Mouse (Mus musculus): Measurements from ENCODE around the gene Abhd10.

The Abhd10 gene

GRCm38 (mm10) chr16:45724742-45725102 lies 18.0 kb downstream of the Abhd10 start:
- peak; percentile 92 for DNase-seq (ENCODE audit: low spot score)

DNA sequence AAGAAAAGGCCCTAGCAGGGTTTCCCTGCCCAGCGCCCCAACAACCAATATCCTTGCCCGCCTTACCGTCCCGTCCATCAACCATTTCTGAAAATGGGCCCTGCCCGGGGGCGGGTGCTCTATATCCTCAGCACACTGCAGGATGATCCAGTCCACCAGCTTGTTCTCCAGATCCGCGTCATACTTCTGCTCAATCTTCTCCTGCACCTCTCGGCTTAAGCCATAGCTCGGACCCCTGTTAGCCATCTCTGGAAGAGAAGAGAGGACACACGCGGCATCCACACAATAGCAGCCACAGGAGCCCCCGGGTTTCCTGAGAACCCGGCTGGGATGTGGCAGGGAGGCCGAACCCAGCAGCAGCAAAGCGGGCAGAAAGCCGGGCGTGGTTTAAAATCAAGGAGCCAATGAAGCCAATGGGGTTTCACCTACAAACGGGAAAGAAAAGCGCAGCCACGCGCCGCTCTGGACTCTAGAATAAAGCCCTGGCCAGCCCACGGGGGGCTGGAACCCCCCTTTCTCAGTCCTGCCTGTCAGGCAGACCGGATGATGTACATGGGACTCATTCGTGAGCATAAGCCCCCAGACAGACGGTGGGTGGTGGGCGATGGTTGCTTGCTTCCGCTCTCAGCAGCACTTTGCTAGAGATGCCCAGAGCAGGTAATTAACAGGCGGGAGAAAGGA lies 18.6 kb downstream of the Abhd10 start, which contains the start of gene Tagln3:
Gene Tagln3 (minus strand): TSS at position 548 of the 681 bp plus-strand sequence.
- DNase-seq (ENCODE audit: low spot score): peak; percentile 87

- peak; percentile 53 for DNase-seq (ENCODE audit: low spot score)
These were observed 19.4 kb downstream of the Abhd10 start for GRCm38 (mm10) chr16:45723172-45723901.

- DNase-seq (ENCODE audit: low spot score): no peak
These were observed 20.2 kb downstream of the Abhd10 start for GRCm38 (mm10) chr16:45722460-45722951.

- DNase-seq (ENCODE audit: low spot score): no peak
These were observed 22.6 kb downstream of the Abhd10 start for GRCm38 (mm10) chr16:45720022-45720630.

DNA sequence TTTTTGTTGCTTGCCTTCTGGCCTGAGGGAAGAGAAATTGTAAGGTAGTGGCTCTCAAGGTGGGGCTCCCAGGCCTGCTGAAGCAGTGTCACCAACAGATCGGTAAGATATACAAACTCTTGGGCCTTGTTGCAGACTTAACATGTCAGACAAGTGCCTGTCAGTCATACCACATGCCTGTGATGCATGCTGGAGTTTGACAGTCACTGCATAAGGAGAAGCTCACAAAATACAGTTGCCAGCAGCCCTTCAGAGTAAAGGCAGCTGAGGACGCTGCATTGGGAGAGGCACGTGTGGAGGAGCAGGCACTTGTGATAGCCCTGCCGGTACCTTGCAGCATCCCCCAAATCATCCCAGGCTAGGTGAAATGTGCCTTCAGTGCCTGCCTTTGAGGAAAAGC lies 24.5 kb downstream of the Abhd10 start:
- DNase-seq (ENCODE audit: low spot score): no peak

GRCm38 (mm10) chr16:45714489-45715150 lies 28.1 kb downstream of the Abhd10 start:
- no peak for DNase-seq (ENCODE audit: low spot score)

- no peak for DNase-seq (ENCODE audit: low spot score)
These were observed 28.9 kb downstream of the Abhd10 start for GRCm38 (mm10) chr16:45713878-45714277.

GRCm38 (mm10) chr16:45713261-45713660 lies 29.5 kb downstream of the Abhd10 start:
- peak; percentile 76 for DNase-seq (ENCODE audit: low spot score)

DNA sequence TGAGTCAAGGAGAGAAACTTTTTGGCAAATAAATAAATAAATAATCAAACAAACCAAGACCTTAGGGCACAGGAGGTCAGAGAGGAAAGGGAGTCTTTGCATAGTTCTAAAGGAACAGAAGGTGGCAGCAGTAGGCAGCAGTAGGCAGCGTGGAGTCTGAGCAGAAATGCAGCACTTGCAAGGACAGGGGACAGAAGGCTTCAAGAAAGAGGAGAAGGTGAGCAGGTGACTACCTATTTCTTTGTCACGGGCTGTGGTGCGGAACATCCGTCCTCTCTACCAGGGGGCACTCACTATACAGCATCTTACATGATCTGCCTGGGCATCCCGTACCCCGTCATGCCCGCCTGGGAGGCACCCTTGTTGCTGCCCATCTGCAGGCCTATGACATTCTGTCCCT lies 31.5 kb downstream of the Abhd10 start:
- peak; percentile 58 for DNase-seq (ENCODE audit: low spot score)

DNA sequence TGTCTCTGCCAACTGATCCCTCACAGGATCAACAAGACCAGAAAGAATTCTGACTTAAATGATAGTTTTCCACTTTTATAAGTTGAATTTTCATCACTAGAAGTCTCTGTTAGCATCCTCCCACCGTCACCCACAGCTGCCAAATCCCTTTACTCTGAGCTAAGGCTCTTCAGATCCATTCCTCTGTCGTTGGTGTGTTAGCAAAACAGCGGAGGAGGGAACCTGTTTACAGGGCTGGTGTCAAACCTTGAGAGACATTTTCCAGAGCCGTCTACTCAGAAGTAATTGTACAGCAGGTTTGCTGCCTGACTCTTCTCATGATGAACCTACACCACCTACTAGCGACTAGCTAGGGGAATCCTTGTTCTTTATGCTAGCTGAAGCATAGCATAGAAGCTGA lies 43.5 kb downstream of the Abhd10 start:
- DNase-seq (ENCODE audit: low spot score): no peak

DNA sequence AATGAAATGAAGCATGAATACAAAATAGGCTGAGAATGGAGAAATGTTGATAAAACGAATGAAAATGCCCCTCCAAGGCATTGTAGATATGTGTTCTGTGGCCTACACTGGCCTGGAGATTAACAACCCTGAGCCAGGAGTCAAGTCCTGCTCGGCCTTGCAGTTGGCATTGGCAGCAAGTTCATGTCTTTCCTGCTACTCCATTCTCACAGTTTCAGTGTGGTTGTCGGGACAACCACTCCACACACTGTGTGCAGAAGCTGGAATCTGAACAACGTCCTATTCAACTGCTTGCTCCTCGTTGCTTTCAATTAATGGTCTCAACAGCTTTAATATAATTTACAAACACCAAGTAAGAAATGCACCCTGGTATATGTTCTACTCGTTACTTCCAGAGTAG lies 44.8 kb downstream of the Abhd10 start:
- no peak for DNase-seq (ENCODE audit: low spot score)

- no peak for DNase-seq (ENCODE audit: low spot score)
These were observed 47.2 kb downstream of the Abhd10 start for GRCm38 (mm10) chr16:45695445-45696160.

GRCm38 (mm10) chr16:45693558-45693957 lies 49.2 kb downstream of the Abhd10 start, which contains the start of gene Tmprss7:
Tmprss7 (minus strand) TSS chr16:45693658.
- DNase-seq (ENCODE audit: low spot score): no peak

GRCm38 (mm10) chr16:45692851-45693250 lies 49.9 kb downstream of the Abhd10 start:
- DNase-seq (ENCODE audit: low spot score): no peak

DNA sequence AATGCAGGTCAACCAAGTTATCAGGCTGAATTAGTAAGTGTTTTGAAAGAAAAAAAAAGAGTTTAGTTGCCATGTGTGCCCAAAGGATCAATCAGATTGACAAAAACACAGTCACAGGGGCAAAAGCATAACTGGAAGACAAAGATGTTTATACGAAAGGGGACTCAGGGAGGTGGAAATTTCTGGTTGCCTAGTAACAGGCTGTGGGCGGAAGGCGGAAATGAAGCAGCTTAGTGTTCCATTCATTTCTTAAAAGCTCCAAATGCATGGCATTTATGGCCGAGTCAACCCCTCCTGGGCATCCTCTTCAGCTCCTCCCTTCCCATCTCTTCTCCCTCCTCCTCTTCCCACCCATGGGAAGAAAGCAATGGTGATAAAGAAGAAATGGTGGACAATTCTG lies 52.6 kb downstream of the Abhd10 start:
- peak; percentile 53 for DNase-seq (ENCODE audit: low spot score)

- no peak for DNase-seq (ENCODE audit: low spot score)
These were observed 55.9 kb downstream of the Abhd10 start for GRCm38 (mm10) chr16:45686833-45687232.

DNA sequence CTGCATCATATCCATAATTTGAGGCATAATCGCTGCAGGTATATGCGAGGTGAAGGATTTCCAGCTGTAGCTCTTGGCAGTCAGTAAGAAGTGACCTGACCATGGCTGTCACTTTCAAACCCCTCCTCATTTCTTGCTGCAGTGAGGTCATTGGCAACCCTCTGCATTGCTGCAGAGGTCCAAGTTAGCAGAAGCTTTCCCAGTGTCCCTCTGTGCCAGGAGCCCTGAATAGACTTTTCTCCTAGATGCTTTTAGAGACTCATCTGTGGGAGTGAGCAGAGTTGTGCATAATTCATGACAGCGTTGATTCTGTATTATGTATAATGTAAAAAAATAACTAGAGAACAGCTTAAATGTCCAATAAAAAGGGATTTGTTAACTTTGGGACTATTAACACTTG lies 57.5 kb downstream of the Abhd10 start:
- DNase-seq (ENCODE audit: low spot score): peak; percentile 21

DNA sequence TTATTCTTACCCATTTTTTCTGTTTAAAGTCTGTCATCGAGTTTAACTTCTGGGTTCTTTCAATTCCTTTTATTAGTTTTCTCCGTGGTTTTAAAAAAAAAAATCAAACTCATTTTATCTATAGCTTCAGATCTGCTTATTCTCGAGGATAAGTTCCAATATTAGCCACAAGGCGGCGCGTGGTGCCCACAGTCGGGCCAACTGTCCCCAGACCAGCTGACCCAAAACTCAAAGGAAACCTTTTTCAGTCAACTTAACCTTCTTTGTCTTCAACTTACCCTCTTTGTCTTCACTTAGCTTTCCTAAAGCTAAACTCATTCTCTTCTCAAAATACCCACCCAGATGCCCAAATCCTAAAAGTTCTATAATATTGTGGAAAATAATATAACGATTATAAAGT lies 57.9 kb downstream of the Abhd10 start:
- DNase-seq (ENCODE audit: low spot score): peak; percentile 82

All from retina, embryonic 14.5 days (tissue).